Mouse (Mus musculus) gonadal fat pad, adult 2 months (tissue): ENCODE data around the gene Olfr165. TPM values are rescaled to one million over a fixed set of nuclear protein-coding genes. Genes with fewer than 3 reads are reported as not detected.
"Not testable (repeated sequence)": the region's sequence is repeated elsewhere in the genome, so short reads cannot be mapped to it uniquely, and the experiment has no call there.

Experiments used
- DNase-seq: peaks from one replicate; pipeline ENCODE4 v3.0.0-alpha.2; 2012; ENCODE audit warnings: low read depth
- polyA plus RNA-seq: library from polyadenylated mRNA; depleted of rRNA; stranded (reverse); fragments of >200 nt; gene quantifications from 2 replicates; pipeline ENCODE4 v1.2.3, GENCODE M21; 2012; rRNA removed

The Olfr165 gene
- not detected in 2 replicates for polyA plus RNA-seq

DNA sequence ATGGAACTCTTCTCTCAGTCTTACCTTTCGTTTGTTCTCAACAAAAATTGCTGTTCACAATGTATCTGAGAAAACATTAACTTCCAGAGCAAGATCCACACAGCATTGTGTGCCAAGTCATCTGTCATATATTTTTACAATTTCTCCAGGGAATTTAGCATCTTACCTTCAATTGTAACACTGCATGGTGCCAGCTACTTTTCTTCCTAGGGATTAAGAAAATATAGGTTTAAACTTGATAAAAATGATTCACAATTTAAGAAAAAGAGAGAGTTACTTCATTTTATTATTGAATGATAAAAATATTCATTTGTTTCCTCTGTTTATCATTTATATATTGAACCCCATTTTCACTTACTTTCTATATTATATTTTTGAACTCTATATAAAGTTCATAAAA, at the start of gene Olfr165:
Gene Olfr165 (minus strand): TSS at position 101 of the 400 bp plus-strand sequence.
- DNase-seq, result no peak

DNA sequence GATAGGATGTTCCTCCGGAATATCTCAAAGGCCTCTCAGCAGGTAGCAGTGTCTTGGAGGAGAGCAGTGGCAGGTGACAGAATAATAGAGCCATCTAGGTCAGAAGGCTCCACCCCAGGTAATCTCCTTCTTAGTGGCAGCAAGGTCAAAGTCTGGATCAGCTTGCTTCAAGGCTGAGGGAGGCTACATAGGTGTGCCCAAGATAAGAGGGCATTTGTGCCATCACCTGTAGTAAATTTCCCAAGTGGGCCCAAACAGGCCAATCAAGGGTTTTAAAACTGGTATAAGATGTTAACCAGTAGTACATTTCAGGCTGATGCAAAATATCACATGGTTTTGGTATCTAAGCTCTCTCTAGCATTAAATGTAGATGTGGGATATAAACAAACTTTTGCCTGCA, 41.4 kb upstream of the Olfr165 start:
- no peak for DNase-seq

- not testable (repeated sequence) for DNase-seq
Observed at GRCm38 (mm10) chr16:19458741-19459140, 35.8 kb upstream of the Olfr165 start.

DNA sequence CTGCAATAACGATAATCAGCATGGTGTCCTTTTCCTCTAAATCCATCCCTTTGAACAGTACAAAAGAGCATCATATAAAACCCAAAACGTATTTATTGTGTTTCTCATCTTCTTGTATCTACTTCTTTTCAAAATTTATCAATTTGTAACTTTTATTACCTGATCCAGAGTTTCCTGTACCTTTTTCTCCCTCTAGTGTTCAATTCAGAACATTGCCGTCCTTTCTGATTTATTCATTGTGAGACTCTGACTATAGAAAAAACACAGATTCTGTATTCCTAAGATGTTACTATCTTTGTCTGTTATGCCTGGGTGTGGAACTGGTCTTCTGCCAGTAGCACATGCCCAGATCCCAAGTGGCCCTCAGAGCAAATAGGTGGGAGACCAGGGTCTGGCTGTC, 35.0 kb downstream of the Olfr165 start:
- no peak for DNase-seq

Other genes with a start within 250 kb of the Olfr165 start
- gene Olfr164, start 109.1 kb downstream of the Olfr165 start, polyA plus RNA-seq, result not detected in 2 replicates
- not detected in 2 replicates for gene Olfr166, start 60.6 kb upstream of the Olfr165 start, polyA plus RNA-seq
- not detected in 2 replicates for gene Olfr167, start 99.1 kb upstream of the Olfr165 start, polyA plus RNA-seq
- not detected in 2 replicates for gene Olfr168, start 112.4 kb upstream of the Olfr165 start, polyA plus RNA-seq
- gene Olfr169, start 148.7 kb upstream of the Olfr165 start, polyA plus RNA-seq, result not detected in 2 replicates
- gene Olfr170, start 188.7 kb upstream of the Olfr165 start, polyA plus RNA-seq, result not detected in 2 replicates
- gene Olfr171, start 206.8 kb upstream of the Olfr165 start, polyA plus RNA-seq, result not detected in 2 replicates